Mouse (Mus musculus): ENCODE data around the gene Taf1c.

DNA sequence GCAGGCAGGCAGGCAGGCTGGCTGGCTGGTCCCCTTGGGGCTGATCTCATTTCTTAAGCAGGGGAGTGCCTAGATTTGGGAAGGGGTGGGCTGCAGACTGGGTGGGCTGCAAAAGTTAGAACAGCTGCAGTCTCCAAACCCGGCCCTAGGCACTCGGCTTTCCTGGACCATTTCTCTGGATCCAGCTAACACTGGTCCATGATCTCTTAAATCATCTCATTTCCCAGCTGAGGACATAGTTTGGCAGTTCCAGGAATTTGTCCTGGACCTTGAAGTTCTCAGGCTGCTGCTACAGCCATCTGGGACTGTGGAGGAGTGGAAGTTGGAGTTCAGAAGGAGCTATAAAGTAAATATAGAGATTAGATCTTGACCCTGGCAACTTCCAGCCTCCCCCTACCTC is 46.3 kb upstream of the Taf1c start:
- TF ChIP-seq CTCF (IDR thresholded peaks at IDR 0.05; ENCODE audit: low read depth): no peak
- no peak for TF ChIP-seq EP300 (IDR thresholded peaks at IDR 0.05; ENCODE audit: low read depth)

All from liver, postnatal 0 days (tissue).